Mouse (Mus musculus) embryonic facial prominence, embryonic 12.5 days (tissue): ENCODE data around the gene S1pr4. TPM values are rescaled to one million over a fixed set of nuclear protein-coding genes. Genes with fewer than 3 reads are reported as not detected.

ENCODE experiments used
- ATAC-seq: fragments of 200-750 bp; cut with Nextera tagmentation; 2 replicates; pipeline ENCODE4 v1.8.0; 2017; ENCODE audit not compliant: insufficient number of reproducible peaks, insufficient read depth, low FRiP score, low TSS enrichment
- H3K27ac ChIP-seq: fragments of 300-500 bp; sonication (generic); 2 replicates; pipeline ENCODE4 v1.5.1; 2016; ENCODE audit warnings: mild to moderate bottlenecking
- H3K27me3 ChIP-seq: fragments of 300-500 bp; sonication (generic); 2 replicates; pipeline ENCODE4 v1.6.1; 2016; ENCODE audit warnings: mild to moderate bottlenecking, moderate library complexity
- H3K36me3 ChIP-seq: fragments of 300-500 bp; sonication (generic); 2 replicates; pipeline ENCODE4 v1.6.1; 2016; ENCODE audit warnings: mild to moderate bottlenecking
- H3K4me1 ChIP-seq: fragments of 300-500 bp; sonication (generic); 2 replicates; pipeline ENCODE4 v1.6.1; 2016
- H3K4me2 ChIP-seq: fragments of 300-500 bp; sonication (generic); replicated peaks from 2 replicates; pipeline ENCODE4 v1.6.1; 2016; ENCODE audit warnings: mild to moderate bottlenecking, moderate library complexity
- H3K4me3 ChIP-seq: fragments of 300-500 bp; sonication (generic); 2 replicates; pipeline ENCODE4 v1.5.1; 2016; ENCODE audit warnings: mild to moderate bottlenecking
- H3K9ac ChIP-seq: fragments of 300-500 bp; sonication (generic); 2 replicates; pipeline ENCODE4 v1.6.1; 2016; ENCODE audit warnings: mild to moderate bottlenecking, moderate library complexity
- H3K9me3 ChIP-seq: fragments of 300-500 bp; sonication (generic); 2 replicates; pipeline ENCODE4 v1.6.1; 2016; ENCODE audit warnings: mild to moderate bottlenecking, moderate library complexity
- WGBS: fragments of 180-500 bp; shearing (Covaris S2); methylation state at CpG from one replicate; pipeline ENCODE4 v1.1.7; 2016; 5-methylcytosine and 5-hydroxymethylcytosine counted together
- polyA plus RNA-seq: library from polyadenylated mRNA; unstranded; fragments of >200 nt; fragmentation: Nextera tagmentation; extraction: Ambion mirVana; gene quantifications from 2 replicates; pipeline ENCODE4 v1.2.1, GENCODE M21; 2016

S1pr4 gene
- polyA plus RNA-seq, 1 experiment from 2014 or later, result 0.58 TPM

GRCm38 (mm10) chr10:81462415-81462804, 37.5 kb downstream of the S1pr4 start:
- H3K4me1 ChIP-seq, result 0 out of 2 replicates have a peak, but pooled peaks cover 9% of the 10 kb centered on the region
- no peak overlapping the region for H3K9ac ChIP-seq
- 41% methylated on average over 7 of the region's 7 CpGs for WGBS
- ATAC-seq, result no peak
- H3K4me2 ChIP-seq, result no peak overlapping the region; the same call in 1 of the 2 replicates
- H3K27ac ChIP-seq, result no peak overlapping the region
- no peaks in the 10 kb centered on the region for H3K9me3 ChIP-seq
- no peak overlapping the region for H3K4me3 ChIP-seq
- H3K36me3 ChIP-seq, result no peaks in the 10 kb centered on the region
- peaks cover 97% of the 10 kb centered on the region for H3K27me3 ChIP-seq

GRCm38 (mm10) chr10:81461673-81462414, 38.1 kb downstream of the S1pr4 start:
- Histone ChIP-seq H3K36me3 (no peaks in the 10 kb centered on the region), H3K9ac (no peak overlapping the region), H3K27me3 (peaks cover 99% of the 10 kb centered on the region), H3K4me1 (0 out of 2 replicates have a peak, but pooled peaks cover 9% of the 10 kb centered on the region), H3K4me2 (no peak overlapping the region; the same call in 1 of the 2 replicates), H3K27ac (no peak overlapping the region), H3K9me3 (no peaks in the 10 kb centered on the region), H3K4me3 (no peak overlapping the region)
- WGBS, result 5% methylated on average over 16 of the region's 16 CpGs
- ATAC-seq, result no peak

- Histone ChIP-seq H3K36me3 (no peaks in the 10 kb centered on the region), H3K9me3 (no peaks in the 10 kb centered on the region), H3K27ac (no peak overlapping the region), H3K4me1 (0 out of 2 replicates have a peak, but pooled peaks cover 9% of the 10 kb centered on the region), H3K4me3 (no peak overlapping the region), H3K4me2 (no peak overlapping the region), H3K9ac (no peak overlapping the region), H3K27me3 (peaks cover 99% of the 10 kb centered on the region)
- 39% methylated on average over 11 of the region's 11 CpGs for WGBS
- no peak for ATAC-seq
These were observed 39.0 kb downstream of the S1pr4 start for GRCm38 (mm10) chr10:81460951-81461350.

GRCm38 (mm10) chr10:81460471-81460870, 39.5 kb downstream of the S1pr4 start:
- Histone ChIP-seq H3K4me2 (no peak overlapping the region), H3K9ac (no peak overlapping the region), H3K27ac (no peak overlapping the region), H3K27me3 (peaks cover 99% of the 10 kb centered on the region), H3K36me3 (no peaks in the 10 kb centered on the region), H3K9me3 (no peaks in the 10 kb centered on the region), H3K4me1 (0 out of 2 replicates have a peak, but pooled peaks cover 9% of the 10 kb centered on the region), H3K4me3 (no peak overlapping the region)
- 36% methylated on average over 20 of the region's 20 CpGs for WGBS
- ATAC-seq, result no peak

GRCm38 (mm10) chr10:81459399-81459798, 40.5 kb downstream of the S1pr4 start:
- ATAC-seq, result no peak
- Histone ChIP-seq H3K27ac (no peak overlapping the region), H3K36me3 (no peaks in the 10 kb centered on the region), H3K9me3 (no peaks in the 10 kb centered on the region), H3K4me2 (no peak overlapping the region), H3K9ac (no peak overlapping the region), H3K4me1 (0 out of 2 replicates have a peak, but pooled peaks cover 4% of the 10 kb centered on the region), H3K4me3 (no peak overlapping the region), H3K27me3 (peaks cover 99% of the 10 kb centered on the region)
- 69% methylated on average over 21 of the region's 21 CpGs for WGBS

- Histone ChIP-seq H3K4me3 (no peak overlapping the region), H3K9me3 (no peaks in the 10 kb centered on the region), H3K27me3 (peaks cover 99% of the 10 kb centered on the region), H3K4me2 (no peak overlapping the region), H3K27ac (no peak overlapping the region), H3K4me1 (no peaks in the 10 kb centered on the region), H3K9ac (no peak overlapping the region), H3K36me3 (no peaks in the 10 kb centered on the region)
- ATAC-seq, result no peak
- WGBS, result 80% methylated on average over 6 of the region's 6 CpGs
These were observed 41.7 kb downstream of the S1pr4 start for GRCm38 (mm10) chr10:81458267-81458666.

GRCm38 (mm10) chr10:81457624-81458023, 42.3 kb downstream of the S1pr4 start:
- Histone ChIP-seq H3K4me3 (no peak overlapping the region), H3K9me3 (no peaks in the 10 kb centered on the region), H3K4me1 (no peaks in the 10 kb centered on the region), H3K27ac (no peak overlapping the region), H3K4me2 (no peak overlapping the region), H3K36me3 (no peaks in the 10 kb centered on the region), H3K9ac (no peak overlapping the region), H3K27me3 (peaks cover 99% of the 10 kb centered on the region)
- 83% methylated on average over 8 of the region's 8 CpGs for WGBS
- ATAC-seq, result no peak

- peaks cover 99% of the 10 kb centered on the region for H3K27me3 ChIP-seq
- no peaks in the 10 kb centered on the region for H3K36me3 ChIP-seq
- H3K4me2 ChIP-seq, result no peak overlapping the region
- H3K27ac ChIP-seq, result no peak overlapping the region
- WGBS, result 52% methylated on average over 12 of the region's 12 CpGs
- H3K9me3 ChIP-seq, result no peaks in the 10 kb centered on the region
- no peaks in the 10 kb centered on the region; the same call in 1 of the 2 replicates for H3K4me1 ChIP-seq
- H3K4me3 ChIP-seq, result no peak overlapping the region
- no peak for ATAC-seq
- no peak overlapping the region for H3K9ac ChIP-seq
These were observed 42.9 kb downstream of the S1pr4 start for GRCm38 (mm10) chr10:81456983-81457563.

- Histone ChIP-seq H3K4me3 (no peak within 1 kb of the TSS), H3K36me3 (no peaks in the 10 kb centered on the region), H3K27ac (no peak within 1 kb of the TSS), H3K9me3 (no peaks in the 10 kb centered on the region), H3K27me3 (peaks cover 97% of the 10 kb centered on the region), H3K4me1 (no peaks in the 10 kb centered on the region; the same call in 1 of the 2 replicates), H3K9ac (no peak within 1 kb of the TSS), H3K4me2 (no peak within 1 kb of the TSS)
- 68% methylated on average over 28 of the region's 28 CpGs for WGBS
- no peak for ATAC-seq
These were observed 44.6 kb downstream of the S1pr4 start, which contains the start of gene Nfic for GRCm38 (mm10) chr10:81455181-81455895. TSS of gene Nfic (minus strand) at chr10:81455635.

GRCm38 (mm10) chr10:81454106-81454505, 45.8 kb downstream of the S1pr4 start:
- no peak overlapping the region for H3K27ac ChIP-seq
- no peaks in the 10 kb centered on the region for H3K9me3 ChIP-seq
- 63% methylated on average over 2 of the region's 2 CpGs for WGBS
- no peaks in the 10 kb centered on the region; the same call in 1 of the 2 replicates for H3K4me1 ChIP-seq
- no peaks in the 10 kb centered on the region for H3K36me3 ChIP-seq
- no peak overlapping the region for H3K9ac ChIP-seq
- peaks cover 84% of the 10 kb centered on the region for H3K27me3 ChIP-seq
- ATAC-seq, result no peak
- H3K4me2 ChIP-seq, result no peak overlapping the region
- H3K4me3 ChIP-seq, result no peak overlapping the region

- no peaks in the 10 kb centered on the region for H3K9me3 ChIP-seq
- H3K4me3 ChIP-seq, result no peak overlapping the region
- H3K36me3 ChIP-seq, result no peaks in the 10 kb centered on the region
- no peaks in the 10 kb centered on the region; the same call in 1 of the 2 replicates for H3K4me1 ChIP-seq
- peak overlapping the region; percentile 29; the same call in 1 of the 2 replicates for H3K9ac ChIP-seq
- H3K27me3 ChIP-seq, result peaks cover 74% of the 10 kb centered on the region
- H3K4me2 ChIP-seq, result 0 out of 2 replicates have a peak overlapping the region, but pooled peaks have one; percentile 5
- ATAC-seq, result no peak
- no peak overlapping the region for H3K27ac ChIP-seq
- 1% methylated on average over 14 of the region's 14 CpGs for whole genome bisulfite sequencing
These were observed 47.0 kb downstream of the S1pr4 start for GRCm38 (mm10) chr10:81452947-81453288.
